Mouse (Mus musculus) liver, embryonic 12.5 days (tissue): ENCODE results near the gene Lcp2. TPM values are rescaled to one million over a fixed set of nuclear protein-coding genes. Genes with fewer than 3 reads are reported as not detected.

Experiments used
- ATAC-seq: fragments of 200-750 bp; cut with Nextera tagmentation; 2 replicates; pipeline ENCODE4 v1.8.0; 2017; ENCODE audit warnings: moderate number of reproducible peaks, mild to moderate bottlenecking, moderate library complexity
- H3K27ac ChIP-seq: fragments of 300-500 bp; sonication (generic); 2 replicates; pipeline ENCODE4 v1.5.1; 2016; ENCODE audit warnings: mild to moderate bottlenecking
- H3K27me3 ChIP-seq: fragments of 300-500 bp; sonication (generic); replicated peaks from 2 replicates; pipeline ENCODE4 v1.6.1; 2016; ENCODE audit warnings: mild to moderate bottlenecking, moderate library complexity
- H3K36me3 ChIP-seq: fragments of 300-500 bp; sonication (generic); 2 replicates; pipeline ENCODE4 v1.6.1; 2016; ENCODE audit warnings: mild to moderate bottlenecking, moderate library complexity
- H3K4me1 ChIP-seq: fragments of 300-500 bp; sonication (generic); 2 replicates; pipeline ENCODE4 v1.6.1; 2016
- H3K4me2 ChIP-seq: fragments of 300-500 bp; sonication (generic); 2 replicates; pipeline ENCODE4 v1.6.1; 2016; ENCODE audit warnings: mild to moderate bottlenecking, moderate library complexity
- H3K4me3 ChIP-seq: fragments of 300-500 bp; sonication (generic); 2 replicates; pipeline ENCODE4 v1.5.1; 2016; ENCODE audit warnings: mild to moderate bottlenecking, moderate library complexity
- H3K9ac ChIP-seq: fragments of 300-500 bp; sonication (generic); 2 replicates; pipeline ENCODE4 v1.6.1; 2016; ENCODE audit warnings: mild to moderate bottlenecking, moderate library complexity
- H3K9me3 ChIP-seq: fragments of 300-500 bp; sonication (generic); replicated peaks from 2 replicates; pipeline ENCODE4 v1.6.1; 2016; ENCODE audit warnings: mild to moderate bottlenecking, moderate library complexity
- WGBS: fragments of 180-500 bp; shearing (Covaris S2); methylation state at CpG from one replicate; pipeline ENCODE4 v1.1.7; 2016; ENCODE audit not compliant: insufficient replicate concordance; 5-methylcytosine and 5-hydroxymethylcytosine counted together
- polyA plus RNA-seq: library from polyadenylated mRNA; unstranded; fragments of >200 nt; fragmentation: Nextera tagmentation; extraction: Ambion mirVana; gene quantifications from 2 replicates; pipeline ENCODE4 v1.2.1, GENCODE M21; 2016

Gene Lcp2
- polyA plus RNA-seq, 1 experiment from 2014 or later, result 10.5 TPM

DNA sequence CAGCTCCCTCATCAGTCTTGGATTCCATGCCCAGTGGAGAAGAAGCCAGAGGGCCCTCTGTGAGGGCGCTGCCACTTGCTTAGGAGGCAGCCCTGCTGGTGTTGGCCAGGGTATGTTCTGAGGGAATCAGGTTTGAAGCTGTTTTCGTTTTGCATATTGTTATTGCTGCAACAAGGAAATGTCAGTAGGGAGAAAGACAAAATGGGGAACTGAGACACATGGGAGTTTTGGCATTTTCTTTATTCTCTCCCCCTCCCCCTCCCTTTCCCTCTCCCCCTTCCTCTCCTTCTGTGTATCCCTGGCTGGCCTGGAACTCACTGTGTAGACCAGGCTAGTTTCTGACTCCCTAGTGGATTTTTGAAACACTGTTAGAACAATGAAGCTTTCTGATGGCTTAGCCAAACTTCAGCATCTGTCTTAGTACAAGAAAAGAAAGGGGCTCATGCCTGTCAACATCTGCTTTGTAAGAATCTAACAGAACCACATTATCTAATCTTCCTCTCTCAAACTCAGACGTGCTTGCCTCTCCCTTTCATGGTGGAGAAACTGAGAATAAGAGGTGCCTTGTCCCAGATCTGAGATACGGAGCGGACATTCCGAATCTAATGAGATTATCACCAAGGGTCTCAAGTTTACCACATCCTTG is 34.6 kb upstream of the Lcp2 start:
- Histone ChIP-seq H3K36me3 (no peaks in the 10 kb centered on the region), H3K9me3 (no peaks in the 10 kb centered on the region), H3K4me3 (no peak overlapping the region), H3K4me1 (peaks cover 22% of the 10 kb centered on the region), H3K27ac (peak overlapping the region; percentile 45; the same call in 1 of the 2 replicates), H3K4me2 (no peak overlapping the region), H3K9ac (no peak overlapping the region), H3K27me3 (no peaks in the 10 kb centered on the region)
- 49% methylated on average over 6 of the region's 6 CpGs for WGBS
- ATAC-seq, result no peak

GRCm38 (mm10) chr11:34025091-34025490 is 21.6 kb upstream of the Lcp2 start:
- H3K9me3 ChIP-seq, result no peaks in the 10 kb centered on the region
- ATAC-seq, result no peak
- H3K4me1 ChIP-seq, result no peaks in the 10 kb centered on the region
- no peak overlapping the region for H3K9ac ChIP-seq
- WGBS, result 83% methylated on average over 1 of the region's 1 CpGs
- H3K36me3 ChIP-seq, result no peaks in the 10 kb centered on the region
- no peak overlapping the region for H3K27ac ChIP-seq
- no peak overlapping the region for H3K4me3 ChIP-seq
- no peak overlapping the region for H3K4me2 ChIP-seq
- no peaks in the 10 kb centered on the region for H3K27me3 ChIP-seq

DNA sequence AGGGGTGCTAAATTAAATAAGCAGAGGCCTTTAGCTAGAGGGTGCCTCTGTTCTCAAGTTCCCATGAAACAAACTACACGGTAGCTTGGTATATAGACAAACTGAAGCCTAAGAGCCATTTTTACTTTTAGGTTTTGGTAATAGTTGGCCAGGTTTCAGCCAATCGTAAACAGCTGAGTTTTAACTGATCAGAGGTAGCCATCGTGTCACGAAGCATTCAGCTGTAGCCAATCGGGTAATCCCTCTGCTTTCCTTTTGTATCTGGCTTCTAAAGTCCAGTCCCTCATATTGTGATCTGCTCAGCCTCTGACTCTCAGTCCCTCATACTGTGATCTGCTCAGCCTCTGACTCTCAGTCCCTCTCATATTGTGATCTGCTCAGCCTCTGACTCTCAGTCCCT is 17.1 kb upstream of the Lcp2 start:
- Histone ChIP-seq H3K4me1 (peaks cover 21% of the 10 kb centered on the region), H3K9ac (no peak overlapping the region), H3K9me3 (no peaks in the 10 kb centered on the region), H3K27me3 (no peaks in the 10 kb centered on the region), H3K4me3 (no peak overlapping the region), H3K4me2 (no peak overlapping the region), H3K36me3 (no peaks in the 10 kb centered on the region), H3K27ac (no peak overlapping the region)
- WGBS, result 64% methylated on average over 5 of the region's 5 CpGs
- ATAC-seq, result no peak

DNA sequence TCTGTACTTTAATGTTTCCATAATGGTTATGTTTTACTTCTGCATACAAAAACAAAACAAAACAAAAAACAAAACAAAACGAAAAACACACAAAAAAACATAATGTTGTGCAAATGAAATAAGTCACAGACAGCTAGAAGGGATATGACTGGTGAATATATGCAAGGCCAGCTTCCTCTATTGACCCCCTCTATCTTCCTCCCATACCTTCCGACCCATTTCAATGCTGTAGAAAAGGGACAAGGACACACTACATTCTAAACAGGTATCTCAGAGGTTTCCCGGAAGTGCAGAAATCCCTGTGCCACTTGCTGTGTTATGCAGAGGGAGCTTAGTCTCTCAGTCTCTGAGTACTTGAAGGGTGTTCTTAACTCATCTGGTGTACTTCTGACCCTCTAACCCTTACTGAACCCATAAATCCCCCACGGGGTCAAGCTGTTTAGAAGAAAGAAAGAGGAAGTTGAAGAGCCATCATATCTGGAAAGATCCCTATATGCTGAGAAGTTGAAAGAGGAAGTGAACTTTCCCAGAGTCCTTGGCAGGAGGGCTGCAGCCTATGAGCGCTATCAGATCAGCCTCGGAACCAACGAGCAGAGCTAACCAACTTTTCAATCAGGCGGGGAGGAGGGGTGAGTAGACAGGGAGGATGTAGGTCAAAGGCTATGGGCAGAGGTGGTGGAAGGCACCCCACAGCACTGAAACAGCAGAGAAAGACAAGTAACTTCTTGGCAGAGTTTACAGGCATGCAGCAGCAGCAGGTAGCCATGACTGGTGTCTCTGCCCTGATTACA is 15.5 kb upstream of the Lcp2 start:
- Histone ChIP-seq H3K9me3 (no peaks in the 10 kb centered on the region), H3K9ac (no peak overlapping the region), H3K27ac (0 out of 2 replicates have a peak overlapping the region, but pooled peaks have one; percentile 51), H3K36me3 (no peaks in the 10 kb centered on the region), H3K4me1 (peaks cover 21% of the 10 kb centered on the region), H3K4me3 (0 out of 2 replicates have a peak overlapping the region, but pooled peaks have one; percentile 2), H3K4me2 (peak overlapping the region; percentile 56), H3K27me3 (no peaks in the 10 kb centered on the region)
- WGBS, result 17% methylated on average over 8 of the region's 8 CpGs
- ATAC-seq, result peak; percentile 70

GRCm38 (mm10) chr11:34034008-34034505 is 12.7 kb upstream of the Lcp2 start:
- H3K9me3 ChIP-seq, result no peaks in the 10 kb centered on the region
- H3K36me3 ChIP-seq, result no peaks in the 10 kb centered on the region
- 66% methylated on average over 5 of the region's 5 CpGs for WGBS
- ATAC-seq, result no peak
- H3K9ac ChIP-seq, result no peak overlapping the region
- H3K27me3 ChIP-seq, result no peaks in the 10 kb centered on the region
- no peak overlapping the region for H3K4me3 ChIP-seq
- no peak overlapping the region for H3K4me2 ChIP-seq
- peaks cover 21% of the 10 kb centered on the region for H3K4me1 ChIP-seq
- H3K27ac ChIP-seq, result no peak overlapping the region

- no peak overlapping the region for H3K27ac ChIP-seq
- WGBS, result 52% methylated on average over 2 of the region's 2 CpGs
Measured at GRCm38 (mm10) chr11:34034794-34035193, 11.9 kb upstream of the Lcp2 start.

DNA sequence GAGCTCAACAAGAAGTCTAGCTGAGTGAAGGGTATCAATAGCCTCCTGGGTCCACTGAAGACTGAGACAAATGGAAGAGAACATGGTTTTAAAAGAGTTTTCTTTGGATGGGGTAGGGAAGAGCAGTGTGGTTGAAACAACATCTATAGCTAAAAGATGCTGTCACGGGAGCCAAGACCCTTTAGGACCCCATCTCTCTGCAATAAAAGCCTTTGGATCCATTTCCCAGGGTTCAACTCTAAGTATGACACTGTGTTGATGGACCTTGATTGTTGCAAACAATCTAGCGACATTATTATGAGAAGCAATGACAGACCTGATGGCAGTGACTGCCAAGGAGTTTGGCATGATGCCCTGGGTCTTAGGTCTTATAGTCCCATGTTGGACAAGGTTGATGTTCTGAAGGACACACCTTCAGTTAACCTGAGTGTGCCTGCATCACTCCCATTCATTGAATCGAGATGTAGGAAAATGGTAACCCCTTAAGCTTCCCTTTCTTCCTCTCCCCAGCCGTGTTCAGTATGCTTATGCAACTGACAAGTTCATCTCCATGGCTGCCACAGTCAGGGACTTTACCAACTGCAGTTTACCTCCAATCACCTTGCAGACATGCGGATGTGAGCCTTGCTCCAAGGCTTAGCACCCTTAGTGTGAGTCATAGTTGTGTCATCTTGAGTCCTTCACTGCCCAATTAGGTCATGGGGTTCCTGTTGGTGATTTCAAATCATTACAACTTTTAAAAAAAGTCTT is 10.6 kb upstream of the Lcp2 start:
- Histone ChIP-seq H3K4me2 (no peak overlapping the region), H3K27ac (no peak overlapping the region), H3K9ac (no peak overlapping the region), H3K9me3 (0 out of 2 replicates have a peak, but pooled peaks cover under 1% of the 10 kb centered on the region), H3K36me3 (no peaks in the 10 kb centered on the region), H3K27me3 (no peaks in the 10 kb centered on the region), H3K4me1 (peaks cover 19% of the 10 kb centered on the region), H3K4me3 (no peak overlapping the region)
- ATAC-seq, result no peak
- 66% methylated on average over 5 of the region's 5 CpGs for WGBS

More at GRCm38 (mm10) chr11:34034794-34035193, 11.9 kb upstream of the Lcp2 start:
- Histone ChIP-seq H3K27me3 (no peaks in the 10 kb centered on the region), H3K9ac (no peak overlapping the region), H3K4me2 (no peak overlapping the region), H3K4me3 (no peak overlapping the region), H3K9me3 (no peaks in the 10 kb centered on the region), H3K4me1 (peaks cover 21% of the 10 kb centered on the region), H3K36me3 (no peaks in the 10 kb centered on the region)
- no peak for ATAC-seq

- Histone ChIP-seq H3K4me2 (no peak overlapping the region), H3K4me1 (no peaks in the 10 kb centered on the region), H3K27me3 (no peaks in the 10 kb centered on the region), H3K9ac (no peak overlapping the region), H3K27ac (no peak overlapping the region), H3K36me3 (no peaks in the 10 kb centered on the region), H3K9me3 (0 out of 2 replicates have a peak, but pooled peaks cover 3% of the 10 kb centered on the region), H3K4me3 (no peak overlapping the region)
- 71% methylated on average over 5 of the region's 5 CpGs for WGBS
- no peak for ATAC-seq
Measured at GRCm38 (mm10) chr11:34040061-34040460, 6.7 kb upstream of the Lcp2 start.

- 48% methylated on average over 1 of the region's 1 CpGs for WGBS
- no peaks in the 10 kb centered on the region for H3K27me3 ChIP-seq
- H3K36me3 ChIP-seq, result no peaks in the 10 kb centered on the region
- H3K9ac ChIP-seq, result no peak overlapping the region
- H3K4me3 ChIP-seq, result no peak overlapping the region
- no peak overlapping the region for H3K4me2 ChIP-seq
- no peak overlapping the region for H3K27ac ChIP-seq
- peaks cover 2% of the 10 kb centered on the region; the same call in 1 of the 2 replicates for H3K4me1 ChIP-seq
- 0 out of 2 replicates have a peak, but pooled peaks cover 3% of the 10 kb centered on the region for H3K9me3 ChIP-seq
- ATAC-seq, result no peak
Measured at GRCm38 (mm10) chr11:34042808-34043207, 3.9 kb upstream of the Lcp2 start.

- Histone ChIP-seq H3K36me3 (no peaks in the 10 kb centered on the region), H3K27ac (no peak overlapping the region), H3K9ac (no peak overlapping the region), H3K9me3 (no peaks in the 10 kb centered on the region), H3K27me3 (no peaks in the 10 kb centered on the region), H3K4me1 (peaks cover 8% of the 10 kb centered on the region), H3K4me2 (peak overlapping the region; percentile 2; the same call in 1 of the 2 replicates), H3K4me3 (peak overlapping the region; percentile 30)
- 56% methylated on average over 5 of the region's 5 CpGs for WGBS
- ATAC-seq, result no peak
Measured at GRCm38 (mm10) chr11:34047542-34047937, 820 bp downstream of the Lcp2 start.

GRCm38 (mm10) chr11:34048375-34049124 is 1.8 kb downstream of the Lcp2 start:
- Histone ChIP-seq H3K27ac (no peak overlapping the region), H3K4me1 (peaks cover 15% of the 10 kb centered on the region), H3K4me2 (peak overlapping the region; percentile 2; the same call in 1 of the 2 replicates), H3K27me3 (no peaks in the 10 kb centered on the region), H3K4me3 (peak overlapping the region; percentile 30), H3K9me3 (no peaks in the 10 kb centered on the region), H3K9ac (no peak overlapping the region), H3K36me3 (no peaks in the 10 kb centered on the region)
- no peak for ATAC-seq
- 70% methylated on average over 8 of the region's 8 CpGs for WGBS
